Mouse (Mus musculus): ENCODE results near the gene Dhfr. TPM values are rescaled to one million over a fixed set of nuclear protein-coding genes. Genes with fewer than 3 reads are reported as not detected.
"Not testable (repeated sequence)": the region's sequence is repeated elsewhere in the genome, so short reads cannot be mapped to it uniquely, and the experiment has no call there.

The Dhfr gene
- polyA plus RNA-seq, 1 experiment from 2014 or later = 21.0 TPM

DNA sequence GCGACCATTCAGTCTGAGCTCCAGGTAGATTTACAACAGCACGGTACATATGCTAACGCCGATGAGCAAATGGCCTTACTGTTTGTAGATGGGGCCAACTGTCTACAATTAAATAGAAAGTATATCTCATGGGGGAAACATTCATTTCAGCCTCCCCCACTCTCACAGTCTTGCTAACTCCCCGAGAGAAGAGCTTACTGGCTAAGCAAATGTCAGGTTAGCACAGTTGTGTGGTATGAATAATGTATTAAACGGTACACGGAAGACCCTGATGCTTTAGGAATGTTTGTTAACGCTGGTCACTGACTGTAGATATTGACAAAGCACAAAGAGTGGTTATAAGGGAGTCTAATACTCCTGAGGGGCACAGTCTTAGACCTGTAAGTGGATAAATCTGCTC, 10.5 kb upstream of the Dhfr start:
- ATAC-seq (ENCODE audit: low read depth) (no peak), DNase-seq (no peak)
- H3K4me1 ChIP-seq (replicated peaks) = peaks cover 4% of the 10 kb centered on the region; the same call in 1 of the 2 replicates
- H3K27me3 ChIP-seq = no peaks in the 10 kb centered on the region
- H3K4me2 ChIP-seq = no peak overlapping the region
- no peak overlapping the region for H3K9ac ChIP-seq
- WGBS (ENCODE audit: insufficient replicate concordance) = 92% methylated on average over 8 of the region's 8 CpGs
- H3K36me3 ChIP-seq = peaks cover 70% of the 10 kb centered on the region
- no peaks in the 10 kb centered on the region for H3K9me3 ChIP-seq (replicated peaks)
- no peak overlapping the region for H3K27ac ChIP-seq
- H3K4me3 ChIP-seq (replicated peaks) = no peak overlapping the region

DNA sequence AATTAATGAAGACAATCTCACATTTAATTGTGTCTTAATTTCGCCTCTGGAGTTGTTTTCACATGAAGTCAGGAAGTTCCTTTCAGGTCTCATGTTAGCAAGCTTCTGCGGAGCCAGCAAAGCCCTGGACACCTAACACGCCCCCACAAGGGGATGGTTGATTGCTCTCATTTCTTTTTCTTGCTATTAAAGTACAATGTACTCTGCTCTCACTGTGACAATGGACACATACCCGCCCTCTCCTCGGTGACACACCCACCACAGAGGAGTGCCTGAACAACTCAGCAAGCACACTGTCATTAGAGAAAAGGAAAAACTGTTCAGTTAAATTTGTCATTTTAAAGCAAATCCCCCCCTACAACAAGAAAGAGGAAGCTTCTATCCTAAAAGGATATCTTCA, 8.2 kb upstream of the Dhfr start:
- ATAC-seq (ENCODE audit: low read depth) (no peak), DNase-seq (no peak)
- no peak overlapping the region for H3K9ac ChIP-seq

DNA sequence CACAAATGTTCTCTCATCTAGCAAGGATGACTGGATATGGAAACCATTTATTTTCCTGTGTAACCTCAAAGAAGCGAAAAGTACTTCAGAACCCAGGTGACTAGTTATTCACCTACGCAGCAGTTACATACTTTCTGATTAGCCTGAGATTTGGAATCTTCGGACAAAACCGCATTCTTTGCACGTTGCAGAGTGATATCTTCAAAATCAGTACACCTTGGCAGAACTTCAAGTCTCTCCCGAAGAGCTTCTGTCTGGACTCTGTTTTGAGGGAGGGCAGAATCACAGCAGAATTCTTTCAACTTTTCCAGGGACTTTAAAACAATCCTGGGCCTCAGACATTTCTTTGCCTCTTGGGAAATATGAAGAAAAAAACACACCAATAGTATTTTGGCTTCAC, 3.4 kb upstream of the Dhfr start:
- DNase-seq (no peak), ATAC-seq (ENCODE audit: low read depth) (no peak)
- WGBS (ENCODE audit: insufficient replicate concordance) = 87% methylated on average over 6 of the region's 6 CpGs
- Histone ChIP-seq H3K4me2 (no peak overlapping the region), H3K9me3 (replicated peaks) (no peaks in the 10 kb centered on the region), H3K27ac (no peak overlapping the region), H3K4me1 (replicated peaks) (peaks cover 22% of the 10 kb centered on the region), H3K36me3 (peaks cover 43% of the 10 kb centered on the region), H3K9ac (no peak overlapping the region), H3K27me3 (no peaks in the 10 kb centered on the region), H3K4me3 (replicated peaks) (no peak overlapping the region)

More for the DNA sequence above, 8.2 kb upstream of the Dhfr start:
- Histone ChIP-seq H3K27ac (no peak overlapping the region), H3K9me3 (replicated peaks) (no peaks in the 10 kb centered on the region), H3K4me2 (no peak overlapping the region), H3K4me3 (replicated peaks) (no peak overlapping the region), H3K4me1 (replicated peaks) (no peaks in the 10 kb centered on the region), H3K27me3 (no peaks in the 10 kb centered on the region), H3K36me3 (peaks cover 75% of the 10 kb centered on the region)
- 78% methylated on average over 5 of the region's 5 CpGs for WGBS (ENCODE audit: insufficient replicate concordance)

DNA sequence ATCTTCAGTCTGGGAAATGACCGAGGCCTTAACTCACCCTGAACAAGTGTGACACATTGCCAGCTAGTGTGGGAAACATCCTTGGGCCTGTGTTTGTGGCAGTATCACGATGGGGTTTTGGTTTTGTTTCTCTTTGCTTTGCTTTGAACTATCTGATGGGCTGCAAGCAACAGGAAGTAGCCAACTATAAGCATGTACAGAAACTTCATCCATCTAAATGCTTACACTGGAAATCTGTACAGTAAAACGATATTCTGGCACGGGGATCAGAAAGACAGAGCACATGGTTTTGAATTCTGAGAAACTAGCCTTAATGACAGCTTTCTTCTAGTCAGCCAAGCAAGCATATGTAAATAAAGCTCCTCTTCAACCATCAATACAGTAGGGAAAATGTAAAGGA, 570 bp upstream of the Dhfr start:
- DNase-seq (peak; percentile 8), ATAC-seq (ENCODE audit: low read depth) (no peak)
- Histone ChIP-seq H3K4me1 (replicated peaks) (peaks cover 34% of the 10 kb centered on the region), H3K9ac (peak overlapping the region; percentile 70), H3K36me3 (peaks cover 36% of the 10 kb centered on the region), H3K4me2 (peak overlapping the region; percentile 94), H3K27ac (peak overlapping the region; percentile 53), H3K27me3 (no peaks in the 10 kb centered on the region), H3K4me3 (replicated peaks) (peak overlapping the region; percentile 81), H3K9me3 (replicated peaks) (no peaks in the 10 kb centered on the region)
- WGBS (ENCODE audit: insufficient replicate concordance) = 21% methylated on average over 4 of the region's 4 CpGs

DNA sequence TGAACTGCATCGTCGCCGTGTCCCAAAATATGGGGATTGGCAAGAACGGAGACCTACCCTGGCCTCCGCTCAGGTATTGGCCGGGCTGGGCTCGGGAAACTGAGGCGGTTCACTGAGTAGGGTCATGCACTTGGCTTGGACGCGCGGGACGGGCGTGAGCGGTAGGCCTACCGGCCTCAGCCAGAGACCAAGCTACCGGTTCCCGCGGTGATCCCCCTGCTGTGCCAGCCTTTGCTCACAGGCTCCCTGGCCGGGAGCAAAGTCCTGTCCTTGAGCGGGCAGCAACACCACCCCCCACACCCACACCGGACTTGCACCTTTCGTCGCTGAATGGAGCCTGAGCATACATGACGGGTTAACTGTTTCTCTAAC, 732 bp downstream of the Dhfr start:
- DNase-seq = no peak

DNA sequence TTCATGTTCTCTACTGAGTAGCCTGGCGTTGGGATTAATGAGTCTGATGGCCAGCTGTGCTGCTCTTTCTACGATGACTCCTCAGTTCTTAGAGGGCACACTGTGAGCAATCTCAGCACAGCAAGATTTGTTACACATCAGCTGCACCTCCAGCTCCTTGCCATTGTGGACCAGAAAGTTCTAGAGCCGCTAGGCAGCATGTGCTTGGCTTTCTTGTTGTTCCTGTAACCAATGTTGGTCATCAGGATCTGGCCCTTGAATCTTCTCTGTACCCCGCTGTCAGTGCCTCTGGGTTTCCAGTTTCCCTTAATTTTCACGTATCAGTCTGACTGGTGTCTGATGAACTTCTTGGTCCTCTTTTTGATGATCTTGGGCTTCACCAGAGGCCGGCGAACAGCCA, 1.9 kb downstream of the Dhfr start:
- peaks cover 37% of the 10 kb centered on the region for H3K4me1 ChIP-seq (replicated peaks)
- no peak overlapping the region for H3K27ac ChIP-seq
- H3K9me3 ChIP-seq (replicated peaks) = no peaks in the 10 kb centered on the region
- peak overlapping the region; percentile 81 for H3K4me3 ChIP-seq (replicated peaks)
- no peaks in the 10 kb centered on the region for H3K27me3 ChIP-seq
- DNase-seq (no peak), ATAC-seq (ENCODE audit: low read depth) (no peak)
- WGBS (ENCODE audit: insufficient replicate concordance) = 74% methylated on average over 7 of the region's 7 CpGs
- peaks cover 41% of the 10 kb centered on the region for H3K36me3 ChIP-seq
- peak overlapping the region; percentile 94 for H3K4me2 ChIP-seq
- H3K9ac ChIP-seq = peak overlapping the region; percentile 83

More for the DNA sequence above, 732 bp downstream of the Dhfr start:
- under 1% methylated on average over 24 of the region's 24 CpGs for whole genome bisulfite sequencing (ENCODE audit: insufficient replicate concordance)
- H3K27ac ChIP-seq = peak overlapping the region; percentile 82
- peak overlapping the region; percentile 83 for H3K9ac ChIP-seq
- peak overlapping the region; percentile 81 for H3K4me3 ChIP-seq (replicated peaks)
- H3K9me3 ChIP-seq (replicated peaks) = no peaks in the 10 kb centered on the region
- peaks cover 34% of the 10 kb centered on the region for H3K4me1 ChIP-seq (replicated peaks)
- peak overlapping the region; percentile 94 for H3K4me2 ChIP-seq
- H3K36me3 ChIP-seq = peaks cover 40% of the 10 kb centered on the region
- H3K27me3 ChIP-seq = no peaks in the 10 kb centered on the region
- peak; percentile 46 for ATAC-seq (ENCODE audit: low read depth)

DNA sequence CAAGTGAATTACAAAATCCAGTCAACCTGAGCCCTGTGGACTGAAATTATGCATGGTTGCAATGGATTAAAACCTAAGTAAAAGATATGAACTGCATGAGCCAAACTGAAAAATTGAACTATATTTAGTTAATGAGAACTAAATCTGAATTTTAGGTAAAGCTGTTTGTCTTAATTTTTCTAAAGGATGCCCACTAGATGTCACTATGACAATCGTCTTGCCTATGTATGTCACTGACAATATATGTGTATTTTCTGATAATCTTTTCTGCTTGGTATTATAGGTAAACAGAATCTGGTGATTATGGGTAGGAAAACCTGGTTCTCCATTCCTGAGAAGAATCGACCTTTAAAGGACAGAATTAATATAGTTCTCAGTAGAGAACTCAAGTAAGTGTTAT, 3.1 kb downstream of the Dhfr start:
- H3K4me1 ChIP-seq (replicated peaks) = peaks cover 40% of the 10 kb centered on the region
- no peak for DNase-seq
- no peak overlapping the region for H3K9ac ChIP-seq
- no peaks in the 10 kb centered on the region for H3K27me3 ChIP-seq
- 32% methylated on average over 2 of the region's 2 CpGs for WGBS (ENCODE audit: insufficient replicate concordance)
- no peaks in the 10 kb centered on the region for H3K9me3 ChIP-seq (replicated peaks)
- no peak overlapping the region for H3K4me3 ChIP-seq (replicated peaks)
- H3K27ac ChIP-seq = no peak overlapping the region
- ATAC-seq (ENCODE audit: low read depth) = no peak
- H3K36me3 ChIP-seq = peaks cover 48% of the 10 kb centered on the region
- no peak overlapping the region for H3K4me2 ChIP-seq

DNA sequence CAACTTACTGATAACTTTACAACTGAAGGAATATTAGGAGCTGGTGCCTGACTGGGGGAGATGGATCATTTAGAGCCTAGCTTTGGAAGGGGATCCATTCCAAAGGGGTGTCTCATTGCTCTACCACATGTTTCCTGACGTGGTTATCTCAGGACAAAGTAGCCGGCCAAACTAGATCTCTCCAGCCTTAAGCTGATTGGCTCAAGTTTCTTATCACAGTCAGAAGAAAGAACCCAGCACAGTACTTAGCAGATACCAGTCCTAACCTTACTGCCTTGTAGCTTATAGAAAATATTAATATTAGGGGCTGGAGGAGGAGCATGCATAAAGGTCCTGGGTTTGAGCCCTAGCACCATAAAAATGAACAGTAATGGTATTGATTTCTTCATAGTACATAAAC, 7.1 kb downstream of the Dhfr start:
- H3K36me3 ChIP-seq = peaks cover 70% of the 10 kb centered on the region
- peak; percentile 48; the same call in 1 of the 2 replicates for ATAC-seq (ENCODE audit: low read depth)
- WGBS (ENCODE audit: insufficient replicate concordance) = 18% methylated on average over 2 of the region's 2 CpGs

DNA sequence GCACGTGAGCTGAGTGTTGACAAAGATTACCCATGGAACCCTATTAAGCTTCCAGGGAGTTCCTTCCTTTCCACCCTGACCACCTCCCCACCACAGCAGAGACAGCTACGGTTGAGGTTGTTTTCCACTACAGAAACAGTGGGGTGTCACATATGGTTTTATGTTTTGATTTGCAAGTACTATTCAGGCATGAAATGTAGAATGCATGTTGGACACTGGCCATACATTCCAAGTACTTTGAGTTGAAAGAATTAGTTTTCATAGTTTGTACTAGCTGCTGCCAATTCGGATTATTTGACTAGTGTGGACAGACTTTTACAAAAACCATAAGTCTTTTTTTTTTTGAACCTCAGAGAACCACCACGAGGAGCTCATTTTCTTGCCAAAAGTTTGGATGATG, 10.8 kb downstream of the Dhfr start:
- peaks cover 76% of the 10 kb centered on the region for H3K36me3 ChIP-seq
- H3K27me3 ChIP-seq = no peaks in the 10 kb centered on the region
- H3K4me2 ChIP-seq = no peak overlapping the region
- DNase-seq (no peak), ATAC-seq (ENCODE audit: low read depth) (no peak)
- H3K9me3 ChIP-seq (replicated peaks) = no peaks in the 10 kb centered on the region
- H3K9ac ChIP-seq = no peak overlapping the region
- H3K4me1 ChIP-seq (replicated peaks) = peaks cover 7% of the 10 kb centered on the region; the same call in 1 of the 2 replicates
- no peak overlapping the region for H3K4me3 ChIP-seq (replicated peaks)
- no peak overlapping the region for H3K27ac ChIP-seq
- WGBS (ENCODE audit: insufficient replicate concordance) = 83% methylated on average over 4 of the region's 4 CpGs

More for the DNA sequence above, 7.1 kb downstream of the Dhfr start:
- DNase-seq = no peak
- Histone ChIP-seq H3K9ac (no peak overlapping the region), H3K4me3 (replicated peaks) (no peak overlapping the region), H3K9me3 (replicated peaks) (no peaks in the 10 kb centered on the region), H3K4me1 (replicated peaks) (peaks cover 14% of the 10 kb centered on the region), H3K27ac (no peak overlapping the region), H3K27me3 (no peaks in the 10 kb centered on the region), H3K4me2 (no peak overlapping the region)

DNA sequence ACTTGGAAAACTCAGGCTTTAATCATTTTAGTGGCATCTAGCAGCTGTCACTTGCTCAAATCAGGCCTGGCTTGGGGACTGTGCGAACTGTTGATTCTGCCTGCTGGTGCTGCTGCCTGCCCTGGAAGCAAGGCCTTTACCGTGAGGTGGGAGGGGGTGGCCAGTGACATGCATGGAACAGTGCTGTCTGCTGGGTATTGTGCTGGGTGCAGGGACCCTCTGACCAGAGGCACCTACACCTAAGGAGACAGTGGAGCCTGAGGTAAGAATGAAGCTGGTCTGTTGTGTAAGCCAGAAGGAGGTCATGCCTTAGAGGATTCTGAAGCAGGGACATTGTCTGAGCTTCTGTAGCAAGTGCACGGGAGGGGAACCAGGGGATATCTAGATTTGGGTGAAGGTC, 16.3 kb downstream of the Dhfr start:
- ATAC-seq (ENCODE audit: low read depth) = no peak
- Histone ChIP-seq H3K4me3 (replicated peaks) (no peak overlapping the region), H3K36me3 (peaks cover 61% of the 10 kb centered on the region), H3K4me1 (replicated peaks) (0 out of 2 replicates have a peak, but pooled peaks cover 3% of the 10 kb centered on the region), H3K27me3 (no peaks in the 10 kb centered on the region), H3K9me3 (replicated peaks) (no peaks in the 10 kb centered on the region), H3K4me2 (no peak overlapping the region), H3K27ac (no peak overlapping the region), H3K9ac (no peak overlapping the region)
- 88% methylated on average over 3 of the region's 3 CpGs for WGBS (ENCODE audit: insufficient replicate concordance)
- DNase-seq = no peak

DNA sequence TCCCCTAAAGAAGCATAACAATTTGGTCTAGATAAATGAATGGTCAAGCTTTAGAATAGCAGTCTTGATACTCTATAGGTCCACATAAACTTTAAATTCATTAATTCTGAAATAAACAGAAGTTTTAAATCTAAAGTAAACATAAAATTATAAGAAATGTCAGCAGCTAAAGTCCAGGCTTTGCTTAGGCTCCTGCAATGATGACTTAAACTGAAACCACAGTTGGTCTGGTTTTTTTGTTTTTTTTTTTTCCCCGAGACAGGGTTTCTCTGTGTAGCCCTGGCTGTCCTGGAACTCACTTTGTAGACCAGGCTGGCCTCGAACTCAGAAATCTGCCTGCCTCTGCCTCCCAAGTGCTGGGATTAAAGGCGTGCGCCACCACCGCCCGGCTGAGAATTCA, 16.9 kb downstream of the Dhfr start:
- not testable (repeated sequence) for H3K9me3 ChIP-seq (replicated peaks); H3K27me3 ChIP-seq; H3K4me3 ChIP-seq (replicated peaks); H3K9ac ChIP-seq; H3K4me1 ChIP-seq (replicated peaks); ATAC-seq (ENCODE audit: low read depth); H3K4me2 ChIP-seq; H3K27ac ChIP-seq; DNase-seq
- peaks cover 56% of the 10 kb centered on the region for H3K36me3 ChIP-seq
- 87% methylated on average over 6 of the region's 6 CpGs for WGBS (ENCODE audit: insufficient replicate concordance)

DNA sequence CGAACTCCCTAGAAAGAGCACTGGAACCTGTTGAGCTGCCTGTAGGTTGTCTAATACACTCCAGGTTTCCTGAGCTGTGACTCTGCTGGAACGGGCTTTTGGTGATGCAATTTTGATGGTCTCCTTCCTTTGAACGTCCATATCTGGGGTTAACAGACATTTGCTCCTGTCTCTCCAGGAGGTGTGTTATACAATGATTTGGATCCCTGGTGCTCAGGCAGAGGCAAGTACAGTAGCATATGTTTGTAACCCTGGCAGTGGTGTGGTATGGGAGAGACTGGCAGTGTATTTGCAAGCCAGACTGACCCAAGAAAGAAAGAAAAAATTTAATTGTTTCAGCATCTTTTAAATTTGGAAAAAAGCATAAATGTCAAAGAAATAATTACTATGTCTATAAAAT, 32.8 kb downstream of the Dhfr start:
- DNase-seq (no peak), ATAC-seq (ENCODE audit: low read depth) (peak; percentile 61; the same call in 1 of the 2 replicates)
- no peak overlapping the region for H3K27ac ChIP-seq
- peaks cover 27% of the 10 kb centered on the region for H3K36me3 ChIP-seq
- WGBS (ENCODE audit: insufficient replicate concordance) = 39% methylated on average over 3 of the region's 3 CpGs
- H3K9me3 ChIP-seq (replicated peaks) = no peaks in the 10 kb centered on the region
- no peaks in the 10 kb centered on the region for H3K27me3 ChIP-seq
- peaks cover 7% of the 10 kb centered on the region; the same call in 1 of the 2 replicates for H3K4me1 ChIP-seq (replicated peaks)
- H3K9ac ChIP-seq = no peak overlapping the region
- no peak overlapping the region for H3K4me3 ChIP-seq (replicated peaks)
- no peak overlapping the region for H3K4me2 ChIP-seq
